Mouse (Mus musculus) olfactory bulb, adult 2 months (tissue): ENCODE measurements at regions not wholly inside any gene's neighbourhood (a gene's known extent, or its start where the extent isn't known, plus 50 kb on each side); places are given as distances from the start of the nearest gene placed in this dataset.

Source experiments
- CTCF ChIP-seq: fragments of 200-500 bp; IDR thresholded peaks from 2 replicates; pipeline ENCODE4 v1.5.1; 2012; ENCODE audit warnings: low read depth, mild to moderate bottlenecking, low read length, moderate library complexity; ENCODE audit not compliant: insufficient read depth
- POLR2A ChIP-seq: fragments of 200-500 bp; IDR thresholded peaks from 2 replicates; pipeline ENCODE4 v1.6.1; 2012; ENCODE audit warnings: mild to moderate bottlenecking, low read depth, low read length, moderate library complexity; ENCODE audit not compliant: insufficient read depth

- no peak for TF ChIP-seq CTCF
- TF ChIP-seq POLR2A, result no peak
Observed at GRCm38 (mm10) chr9:63059234-63059842, 71.6 kb upstream of the Pias1 start.
